Comparison of ENCODE assay signal across 13 mouse cellular contexts in the genomic region with DNA sequence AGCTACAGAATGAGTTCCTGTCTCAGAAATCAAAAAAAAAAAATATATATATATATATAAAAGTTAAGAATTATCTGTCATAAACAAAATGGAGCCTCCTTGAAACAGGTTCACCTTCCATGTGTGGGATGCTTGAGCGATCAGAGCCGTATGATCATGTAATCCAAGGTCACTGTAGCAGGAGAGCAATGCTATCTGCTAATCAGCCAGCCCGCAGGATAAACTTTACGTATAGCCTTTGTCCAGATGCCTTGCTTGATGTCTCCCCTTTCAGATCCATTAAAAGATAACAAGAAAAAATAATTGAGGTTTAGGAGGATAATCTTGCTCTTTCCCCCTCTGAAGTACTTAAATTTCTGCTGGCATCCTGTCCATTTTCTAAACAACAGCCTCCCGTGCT.
"Had no signal": no experiment of that assay in that cellular context is flagged by ENCODE, and none has a peak within 500 bp of the region (broad histone marks: within the 10 kb centered on the region; RNA-seq: fewer than 3 reads in every experiment).

No protein-coding gene starts in this region.

- H3K9ac ChIP-seq: kidney, embryonic 15.5 days; liver, embryonic 15.5 days; stomach, embryonic 15.5 days had no signal

- H3K36me3 ChIP-seq: kidney, embryonic 15.5 days; limb, embryonic 10.5 days; liver, embryonic 15.5 days; stomach, embryonic 15.5 days had no signal

- H3K4me1 ChIP-seq: kidney, embryonic 15.5 days; liver, embryonic 15.5 days; stomach, embryonic 15.5 days had no signal

- H3K4me3 ChIP-seq: kidney, embryonic 15.5 days; limb, embryonic 10.5 days; liver, embryonic 15.5 days; stomach, embryonic 15.5 days had no signal

- H3K27ac ChIP-seq: kidney, embryonic 15.5 days; limb, embryonic 10.5 days; liver, embryonic 15.5 days; stomach, embryonic 15.5 days had no signal

- DNase-seq: kidney, adult 2 months; kidney, postnatal 14 days; lung, adult 2 months; lung, postnatal 36 days; thymus, adult 2 months; thymus, postnatal 25 days had no signal

- H3K9me3 ChIP-seq: kidney, embryonic 15.5 days; limb, embryonic 10.5 days; liver, embryonic 15.5 days; stomach, embryonic 15.5 days had no signal

- H3K4me2 ChIP-seq: kidney, embryonic 15.5 days; liver, embryonic 11.5 days; liver, embryonic 15.5 days; stomach, embryonic 15.5 days had no signal

- H3K27me3 ChIP-seq: kidney, embryonic 15.5 days; liver, embryonic 15.5 days; stomach, embryonic 15.5 days had no signal

- ATAC-seq: intestine, embryonic 16.5 days; lung, postnatal 0 days had no signal
